18 mouse cellular contexts compared by ENCODE assay signal in the genomic region with DNA sequence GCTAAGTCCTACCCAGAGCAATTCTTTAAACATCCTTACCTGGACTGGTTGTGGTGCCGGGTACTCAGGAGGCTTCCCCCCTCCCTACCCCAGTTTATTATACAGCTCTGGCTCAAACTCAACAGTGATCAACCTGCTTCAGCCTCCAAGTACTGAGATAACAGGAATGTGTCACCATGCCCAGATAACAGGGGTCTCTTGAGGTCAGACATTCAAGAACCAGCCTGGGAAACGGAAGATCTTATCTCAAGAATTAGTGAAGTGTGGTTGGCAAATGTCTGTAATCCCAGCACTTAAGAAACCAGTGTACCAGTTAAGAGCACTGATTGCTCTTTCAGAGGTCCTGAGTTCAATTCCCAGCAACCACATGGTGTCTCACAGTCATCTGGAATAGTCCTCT. TPM values are rescaled to one million over a fixed set of nuclear protein-coding genes. Genes with fewer than 3 reads are reported as not detected.
"Had no signal": no experiment of that assay in that cellular context is flagged by ENCODE, and none has a peak within 500 bp of the region (broad histone marks: within the 10 kb centered on the region; RNA-seq: fewer than 3 reads in every experiment).

No protein-coding gene starts in this region.

- H3K9me3 ChIP-seq: lung, embryonic 15.5 days; midbrain, embryonic 13.5 days; midbrain, embryonic 15.5 days; neural tube, embryonic 12.5 days; stomach, embryonic 15.5 days had no signal

- H3K9ac ChIP-seq: liver, postnatal 0 days; lung, embryonic 15.5 days; midbrain, embryonic 13.5 days; midbrain, embryonic 15.5 days; neural tube, embryonic 12.5 days; stomach, embryonic 15.5 days had no signal

- H3K4me1 ChIP-seq: lung, embryonic 15.5 days; megakaryocyte, embryonic 14.5 days; midbrain, embryonic 13.5 days; midbrain, embryonic 15.5 days; neural tube, embryonic 12.5 days; stomach, embryonic 15.5 days had no signal

- H3K36me3 ChIP-seq: lung, embryonic 15.5 days; midbrain, embryonic 13.5 days; midbrain, embryonic 15.5 days; neural tube, embryonic 12.5 days; stomach, embryonic 15.5 days had no signal

- H3K27ac ChIP-seq: lung, embryonic 15.5 days; macrophage; midbrain, embryonic 13.5 days; midbrain, embryonic 15.5 days; neural tube, embryonic 12.5 days; stomach, embryonic 15.5 days; stomach, postnatal 0 days had no signal

- H3K27me3 ChIP-seq: lung, embryonic 15.5 days; midbrain, embryonic 15.5 days; neural tube, embryonic 12.5 days; stomach, embryonic 15.5 days had no signal

- H3K4me3 ChIP-seq: lung, embryonic 15.5 days; megakaryocyte, embryonic 14.5 days; midbrain, embryonic 13.5 days; midbrain, embryonic 15.5 days; neural tube, embryonic 12.5 days; stomach, embryonic 15.5 days had no signal

- DNase-seq: liver, postnatal 0 days; lung, adult 2 months; lung, postnatal 14 days; lung, postnatal 36 days; retina, postnatal 1 day; thymus, adult 2 months; thymus, postnatal 25 days; thymus, postnatal 4 days had no signal

RNA-seq across cellular contexts. Expression of a gene that starts 52.8 kb away (rescaled TPM):
- total RNA-seq: monocyte, adult 5-6 weeks; neutrophil, adult 5-6 weeks had no signal
- polyA plus RNA-seq: macrophage had no signal
